Mouse (Mus musculus): Measurements from ENCODE around the gene Kazald1. TPM values are rescaled to one million over a fixed set of nuclear protein-coding genes. Genes with fewer than 3 reads are reported as not detected.

Gene Kazald1
- polyA plus RNA-seq, 1 experiment from 2014 or later = 2.2 TPM

- 7% methylated on average over 20 of the region's 20 CpGs for WGBS
- Histone ChIP-seq H3K4me2 (ENCODE audit: low read depth, severe bottlenecking) (peak overlapping the region; percentile 76; the same call in 1 of the 2 replicates), H3K4me1 (ENCODE audit: control insufficient read depth, insufficient read depth, low read length) (peaks cover 29% of the 10 kb centered on the region), H3K27me3 (ENCODE audit: control insufficient read depth, insufficient read depth, low read length) (peaks cover 60% of the 10 kb centered on the region), H3K36me3 (ENCODE audit: control insufficient read depth, insufficient read depth, low read length) (no peaks in the 10 kb centered on the region), H3K9ac (ENCODE audit: low read length) (no peak overlapping the region), H3K27ac (replicated peaks; ENCODE audit: low read depth, low read length) (no peak overlapping the region), H3K4me3 (ENCODE audit: low read depth, low read length) (no peak overlapping the region; the same call in 1 of the 2 replicates), H3K9me3 (ENCODE audit: control insufficient read depth, low read length) (no peaks in the 10 kb centered on the region)
- peak; percentile 45 for DNase-seq (ENCODE audit: low spot score)
- no peak for ATAC-seq (ENCODE audit: insufficient number of reproducible peaks, low FRiP score, low TSS enrichment, low read depth)
Measured at GRCm38 (mm10) chr19:45077742-45078645, 3.0 kb downstream of the Kazald1 start.

- no peak overlapping the region for H3K9ac ChIP-seq (ENCODE audit: low read length)
- H3K27me3 ChIP-seq (ENCODE audit: control insufficient read depth, insufficient read depth, low read length) = peaks cover 60% of the 10 kb centered on the region
- H3K36me3 ChIP-seq (ENCODE audit: control insufficient read depth, insufficient read depth, low read length) = no peaks in the 10 kb centered on the region
- peak; percentile 35 for DNase-seq (ENCODE audit: low spot score)
- H3K9me3 ChIP-seq (ENCODE audit: control insufficient read depth, low read length) = no peaks in the 10 kb centered on the region
- WGBS = 8% methylated on average over 17 of the region's 17 CpGs
- no peak for ATAC-seq (ENCODE audit: insufficient number of reproducible peaks, low FRiP score, low TSS enrichment, low read depth)
- peak overlapping the region; percentile 42; the same call in 1 of the 2 replicates for H3K4me2 ChIP-seq (ENCODE audit: low read depth, severe bottlenecking)
- H3K4me1 ChIP-seq (ENCODE audit: control insufficient read depth, insufficient read depth, low read length) = peaks cover 29% of the 10 kb centered on the region
- no peak overlapping the region for H3K27ac ChIP-seq (replicated peaks; ENCODE audit: low read depth, low read length)
- H3K4me3 ChIP-seq (ENCODE audit: low read depth, low read length) = no peak overlapping the region; the same call in 1 of the 2 replicates
Measured at GRCm38 (mm10) chr19:45078971-45079764, 4.1 kb downstream of the Kazald1 start.

- H3K4me3 ChIP-seq (ENCODE audit: low read depth, low read length) = peak overlapping the region; percentile 28
- WGBS = under 1% methylated on average over 45 of the region's 45 CpGs
- ATAC-seq (ENCODE audit: insufficient number of reproducible peaks, low FRiP score, low TSS enrichment, low read depth) (no peak), DNase-seq (ENCODE audit: low spot score) (peak; percentile 72)
- peak overlapping the region; percentile 42 for H3K4me2 ChIP-seq (ENCODE audit: low read depth, severe bottlenecking)
- H3K4me1 ChIP-seq (ENCODE audit: control insufficient read depth, insufficient read depth, low read length) = peaks cover 29% of the 10 kb centered on the region
- peaks cover 60% of the 10 kb centered on the region for H3K27me3 ChIP-seq (ENCODE audit: control insufficient read depth, insufficient read depth, low read length)
- H3K36me3 ChIP-seq (ENCODE audit: control insufficient read depth, insufficient read depth, low read length) = no peaks in the 10 kb centered on the region
- H3K9ac ChIP-seq (ENCODE audit: low read length) = peak overlapping the region; percentile 13; the same call in 1 of the 2 replicates
- H3K27ac ChIP-seq (replicated peaks; ENCODE audit: low read depth, low read length) = no peak overlapping the region; the same call in 1 of the 2 replicates
- H3K9me3 ChIP-seq (ENCODE audit: control insufficient read depth, low read length) = no peaks in the 10 kb centered on the region
Measured at GRCm38 (mm10) chr19:45079769-45080515, 4.9 kb downstream of the Kazald1 start.

- Histone ChIP-seq H3K4me2 (ENCODE audit: low read depth, severe bottlenecking) (peak overlapping the region; percentile 42), H3K27ac (replicated peaks; ENCODE audit: low read depth, low read length) (no peak overlapping the region), H3K9me3 (ENCODE audit: control insufficient read depth, low read length) (no peaks in the 10 kb centered on the region), H3K9ac (ENCODE audit: low read length) (no peak overlapping the region), H3K27me3 (ENCODE audit: control insufficient read depth, insufficient read depth, low read length) (peaks cover 56% of the 10 kb centered on the region), H3K4me1 (ENCODE audit: control insufficient read depth, insufficient read depth, low read length) (peaks cover 29% of the 10 kb centered on the region), H3K36me3 (ENCODE audit: control insufficient read depth, insufficient read depth, low read length) (no peaks in the 10 kb centered on the region), H3K4me3 (ENCODE audit: low read depth, low read length) (peak overlapping the region; percentile 28)
- DNase-seq (ENCODE audit: low spot score) (peak; percentile 53), ATAC-seq (ENCODE audit: insufficient number of reproducible peaks, low FRiP score, low TSS enrichment, low read depth) (no peak)
- WGBS = 1% methylated on average over 17 of the region's 17 CpGs
Measured at GRCm38 (mm10) chr19:45080711-45081110, 5.7 kb downstream of the Kazald1 start.

GRCm38 (mm10) chr19:45081279-45081678, 6.2 kb downstream of the Kazald1 start:
- Histone ChIP-seq H3K9ac (ENCODE audit: low read length) (no peak overlapping the region), H3K4me3 (ENCODE audit: low read depth, low read length) (no peak overlapping the region), H3K4me2 (ENCODE audit: low read depth, severe bottlenecking) (peak overlapping the region; percentile 42; the same call in 1 of the 2 replicates), H3K9me3 (ENCODE audit: control insufficient read depth, low read length) (no peaks in the 10 kb centered on the region), H3K4me1 (ENCODE audit: control insufficient read depth, insufficient read depth, low read length) (peaks cover 28% of the 10 kb centered on the region), H3K27me3 (ENCODE audit: control insufficient read depth, insufficient read depth, low read length) (peaks cover 50% of the 10 kb centered on the region), H3K36me3 (ENCODE audit: control insufficient read depth, insufficient read depth, low read length) (no peaks in the 10 kb centered on the region), H3K27ac (replicated peaks; ENCODE audit: low read depth, low read length) (no peak overlapping the region)
- ATAC-seq (ENCODE audit: insufficient number of reproducible peaks, low FRiP score, low TSS enrichment, low read depth) (no peak), DNase-seq (ENCODE audit: low spot score) (peak; percentile 90)
- 1% methylated on average over 5 of the region's 5 CpGs for WGBS

- no peak for ATAC-seq (ENCODE audit: insufficient number of reproducible peaks, low FRiP score, low TSS enrichment, low read depth)
- Histone ChIP-seq H3K27me3 (ENCODE audit: control insufficient read depth, insufficient read depth, low read length) (peaks cover 43% of the 10 kb centered on the region), H3K9ac (ENCODE audit: low read length) (no peak overlapping the region), H3K27ac (replicated peaks; ENCODE audit: low read depth, low read length) (no peak overlapping the region), H3K4me3 (ENCODE audit: low read depth, low read length) (no peak overlapping the region), H3K4me1 (ENCODE audit: control insufficient read depth, insufficient read depth, low read length) (peaks cover 20% of the 10 kb centered on the region), H3K4me2 (ENCODE audit: low read depth, severe bottlenecking) (no peak overlapping the region), H3K36me3 (ENCODE audit: control insufficient read depth, insufficient read depth, low read length) (no peaks in the 10 kb centered on the region), H3K9me3 (ENCODE audit: control insufficient read depth, low read length) (no peaks in the 10 kb centered on the region)
- 17% methylated on average over 11 of the region's 11 CpGs for WGBS
- DNase-seq (ENCODE audit: low spot score) = peak; percentile 82
Measured at GRCm38 (mm10) chr19:45081841-45082550, 7.0 kb downstream of the Kazald1 start.

- ATAC-seq (ENCODE audit: insufficient number of reproducible peaks, low FRiP score, low TSS enrichment, low read depth) (no peak), DNase-seq (ENCODE audit: low spot score) (peak; percentile 89)
- WGBS = 17% methylated on average over 11 of the region's 11 CpGs
- Histone ChIP-seq H3K36me3 (ENCODE audit: control insufficient read depth, insufficient read depth, low read length) (no peaks in the 10 kb centered on the region), H3K27me3 (ENCODE audit: control insufficient read depth, insufficient read depth, low read length) (peaks cover 10% of the 10 kb centered on the region), H3K4me1 (ENCODE audit: control insufficient read depth, insufficient read depth, low read length) (no peaks in the 10 kb centered on the region), H3K9ac (ENCODE audit: low read length) (no peak overlapping the region), H3K4me3 (ENCODE audit: low read depth, low read length) (no peak overlapping the region), H3K9me3 (ENCODE audit: control insufficient read depth, low read length) (no peaks in the 10 kb centered on the region), H3K27ac (replicated peaks; ENCODE audit: low read depth, low read length) (no peak overlapping the region), H3K4me2 (ENCODE audit: low read depth, severe bottlenecking) (no peak overlapping the region)
Measured at GRCm38 (mm10) chr19:45097868-45098267, 22.8 kb downstream of the Kazald1 start.

All from limb, embryonic 11.5 days (tissue).